Mouse (Mus musculus): Measurements from ENCODE around the gene Spns3.

GRCm38 (mm10) chr11:72452140-72452665 is 98.1 kb downstream of the Spns3 start:
- TF ChIP-seq POLR2A (IDR thresholded peaks at IDR 0.05; ENCODE audit: control insufficient read depth, extremely low read depth, insufficient read depth, low read length, poor library complexity) (no peak), CTCF (IDR thresholded peaks at IDR 0.05; ENCODE audit: borderline replicate concordance, control insufficient read depth, extremely low read depth, insufficient read depth, low read length, poor library complexity) (no peak)
